Mouse (Mus musculus) lung, adult 2 months (tissue): ENCODE data around the gene Dock10. TPM values are rescaled to one million over a fixed set of nuclear protein-coding genes. Genes with fewer than 3 reads are reported as not detected.

ENCODE experiments used
- DNase-seq: peaks from one replicate; pipeline ENCODE4 v3.0.0; 2022
- H3K4me1 ChIP-seq: fragments of 200-500 bp; 2 replicates; pipeline ENCODE4 v1.6.1; 2011; ENCODE audit warnings: low read length; ENCODE audit not compliant: control insufficient read depth, insufficient read depth
- H3K4me3 ChIP-seq: fragments of 200-500 bp; replicated peaks from 2 replicates; pipeline ENCODE3; 2011; ENCODE audit warnings: low read depth, mild to moderate bottlenecking, control low read depth, low read length; ENCODE audit errors: extremely low read depth
- CTCF ChIP-seq: fragments of 200-500 bp; IDR thresholded peaks from 2 replicates; pipeline ENCODE4 v1.5.1; 2011; ENCODE audit warnings: mild to moderate bottlenecking, low read length, control low read depth; ENCODE audit not compliant: insufficient read depth
- POLR2A ChIP-seq: fragments of 200-500 bp; IDR thresholded peaks from 2 replicates; pipeline ENCODE4 v1.6.1; 2011; ENCODE audit warnings: low read depth, mild to moderate bottlenecking, control low read depth, low read length, borderline replicate concordance; ENCODE audit errors: extremely low read depth
- WGBS: fragments of 180-500 bp; shearing (Covaris S2); methylation state at CpG from one replicate; pipeline ENCODE4 v1.1.7; 2018; 5-methylcytosine and 5-hydroxymethylcytosine counted together
- polyA plus RNA-seq: library from polyadenylated mRNA; depleted of rRNA; stranded (reverse); fragments of >200 nt; gene quantifications from 2 replicates; pipeline ENCODE4 v1.2.3, GENCODE M21; 2012; rRNA removed

Gene Dock10
- polyA plus RNA-seq = 9.8 and 13.6 TPM in 2 replicates

DNA sequence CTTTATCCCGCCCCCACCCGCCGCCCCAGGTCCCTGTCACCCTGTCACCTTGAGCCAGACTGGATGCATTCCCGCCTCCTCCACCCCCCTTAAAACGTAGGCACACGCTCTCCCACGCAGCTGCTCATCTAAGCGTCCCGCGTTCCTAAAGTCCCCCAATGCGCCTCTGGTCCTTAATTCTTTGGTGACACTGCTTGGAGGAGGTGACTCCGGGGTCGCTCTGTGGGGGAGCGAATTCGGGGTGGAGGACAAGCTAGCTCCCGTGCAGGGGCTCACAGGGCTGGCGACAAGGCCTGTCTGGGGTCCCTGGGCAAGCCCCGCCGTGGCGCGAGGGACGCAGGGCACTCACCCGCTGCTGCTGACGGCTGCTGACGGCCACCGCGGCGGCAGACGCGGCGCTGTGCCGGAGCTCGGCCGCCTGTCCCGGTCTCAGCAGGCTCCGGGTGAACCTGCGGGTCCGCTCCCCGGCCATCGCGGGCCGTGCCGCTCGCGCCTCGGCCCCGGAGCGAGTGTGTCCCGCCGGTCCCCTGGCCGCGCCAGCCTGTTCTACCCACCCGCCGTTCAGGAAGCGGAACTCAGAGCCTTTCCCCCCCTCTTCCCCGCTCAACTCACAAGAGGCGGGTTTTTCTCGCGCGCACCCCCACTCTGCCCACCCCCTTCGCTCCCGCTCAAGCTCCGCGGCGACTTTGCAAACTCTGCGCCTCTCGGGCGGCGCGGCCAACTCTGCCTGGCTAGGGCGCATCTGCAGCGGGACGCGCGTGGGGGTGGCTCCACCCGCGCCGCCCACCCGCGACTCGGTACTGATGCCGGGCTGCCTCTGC lies at the start of gene Dock10:
TSS of gene Dock10 (minus strand) at position 551 of the 821 bp plus-strand sequence.
- under 1% methylated on average over 77 of the region's 82 CpGs for WGBS
- DNase-seq = peak; percentile 9
- no peak for TF ChIP-seq POLR2A
- Histone ChIP-seq H3K4me1 (no peaks in the 10 kb centered on the region), H3K4me3 (peak within 1 kb of the TSS; percentile 57)

DNA sequence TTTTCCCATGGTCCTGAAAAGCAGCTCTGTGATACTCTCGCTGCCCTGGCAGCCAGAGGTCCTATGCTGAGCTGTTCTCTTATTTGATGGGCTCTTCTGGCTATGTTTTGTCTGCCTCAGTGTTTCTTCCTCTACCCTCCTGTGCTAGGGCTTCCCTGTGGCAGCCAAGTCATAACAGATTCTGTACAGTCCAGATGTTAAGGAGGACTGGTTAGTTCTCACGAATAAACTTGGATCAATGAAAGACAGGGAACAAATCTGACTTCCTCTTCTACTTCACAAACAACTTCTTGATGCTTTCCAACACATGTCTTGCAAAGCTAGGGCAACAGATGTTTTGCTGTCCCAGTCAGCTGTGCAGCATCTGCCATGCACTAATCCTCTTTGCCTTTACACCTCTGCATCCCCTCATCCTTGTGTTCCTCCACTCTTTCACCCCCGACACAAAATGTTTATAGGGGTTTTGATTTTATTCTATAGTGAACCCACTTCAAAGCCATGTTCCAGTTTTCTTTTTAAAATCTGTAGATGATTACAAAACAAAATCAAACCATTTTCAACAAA lies 48.6 kb upstream of the Dock10 start:
- WGBS = 56% methylated on average over 3 of the region's 3 CpGs
- TF ChIP-seq POLR2A (no peak), CTCF (no peak)
- no peak for DNase-seq
- H3K4me3 ChIP-seq = no peak overlapping the region
- H3K4me1 ChIP-seq = no peaks in the 10 kb centered on the region

DNA sequence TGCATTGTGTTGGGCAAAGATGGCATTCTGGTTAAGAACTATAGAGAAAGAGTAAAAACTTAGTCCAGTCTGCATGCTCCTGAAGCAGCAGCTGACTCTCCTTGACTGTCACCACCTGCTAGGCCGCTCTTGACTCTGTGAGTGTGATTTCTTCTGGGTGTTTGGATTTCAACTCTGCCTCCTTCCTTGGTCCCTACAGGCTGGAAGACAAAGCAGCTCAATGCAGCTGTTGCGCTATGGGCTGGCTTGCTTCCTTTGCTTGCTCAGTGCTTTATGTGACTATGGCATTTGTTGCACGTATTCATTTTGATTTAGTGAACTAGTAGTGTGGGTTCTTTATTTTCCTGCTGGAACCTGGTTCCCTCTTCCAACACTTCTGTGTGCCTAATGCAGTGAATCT lies 43.7 kb upstream of the Dock10 start:
- no peaks in the 10 kb centered on the region for H3K4me1 ChIP-seq
- DNase-seq = no peak
- WGBS = 69% methylated on average over 3 of the region's 3 CpGs
- H3K4me3 ChIP-seq = no peak overlapping the region
- TF ChIP-seq POLR2A (no peak), CTCF (no peak)

DNA sequence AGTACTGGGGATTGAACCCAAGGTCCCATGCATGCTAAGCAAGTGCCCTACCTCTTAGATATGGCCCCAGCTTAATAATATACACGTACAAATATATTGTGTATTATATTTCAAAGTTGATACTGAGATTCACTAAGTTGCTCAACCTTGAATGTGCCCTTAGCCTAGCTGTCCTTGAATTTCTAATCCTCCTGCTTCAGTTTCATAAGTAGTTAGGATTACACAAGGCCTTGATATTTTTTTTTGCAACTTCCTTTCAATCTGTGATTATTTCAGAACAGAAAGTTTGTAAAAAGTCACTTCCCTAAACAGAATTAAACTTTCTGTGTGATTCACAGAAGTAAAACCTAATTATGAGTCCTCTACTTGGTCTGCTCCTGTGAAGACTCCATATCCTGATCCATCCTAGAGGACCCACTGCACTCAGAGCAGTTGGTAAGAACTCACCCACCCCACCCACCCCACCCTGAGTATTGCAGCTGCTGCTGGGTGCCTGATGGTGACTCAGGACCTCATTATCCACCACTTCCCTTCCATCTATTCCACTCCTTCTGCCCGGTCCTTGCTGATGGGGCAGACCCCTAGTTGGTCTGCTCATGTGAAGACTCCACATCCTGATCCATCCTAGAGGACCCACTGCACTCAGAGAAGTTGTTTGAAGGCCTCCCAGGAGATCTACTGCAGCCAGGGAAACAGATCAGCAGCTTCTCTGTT lies 26.9 kb upstream of the Dock10 start:
- Histone ChIP-seq H3K4me3 (no peak overlapping the region), H3K4me1 (no peaks in the 10 kb centered on the region)
- TF ChIP-seq CTCF = no peak
- no peak for TF ChIP-seq POLR2A
- WGBS = 70% methylated on average over 2 of the region's 2 CpGs
- DNase-seq = no peak

DNA sequence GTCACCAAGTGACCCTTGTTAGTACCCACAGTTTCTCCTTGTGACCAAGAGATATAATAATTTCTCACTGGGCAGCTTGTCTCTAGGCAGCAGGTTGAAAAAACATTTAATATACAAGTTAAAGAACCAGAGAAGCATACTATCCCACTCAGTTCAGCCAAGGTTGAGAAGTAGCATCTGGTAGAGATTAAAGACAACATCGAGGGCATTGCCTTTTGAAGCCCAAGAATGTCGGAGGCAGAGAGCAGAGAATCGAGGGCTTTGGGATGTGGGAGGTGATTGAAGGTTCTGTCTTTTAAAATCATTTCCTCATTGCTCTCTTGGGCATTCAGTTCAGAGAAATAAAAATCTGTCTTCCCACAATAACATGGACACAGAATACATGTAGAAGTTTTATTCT lies 25.8 kb upstream of the Dock10 start:
- no peak overlapping the region for H3K4me3 ChIP-seq
- no peak for DNase-seq
- TF ChIP-seq POLR2A (no peak), CTCF (no peak)

DNA sequence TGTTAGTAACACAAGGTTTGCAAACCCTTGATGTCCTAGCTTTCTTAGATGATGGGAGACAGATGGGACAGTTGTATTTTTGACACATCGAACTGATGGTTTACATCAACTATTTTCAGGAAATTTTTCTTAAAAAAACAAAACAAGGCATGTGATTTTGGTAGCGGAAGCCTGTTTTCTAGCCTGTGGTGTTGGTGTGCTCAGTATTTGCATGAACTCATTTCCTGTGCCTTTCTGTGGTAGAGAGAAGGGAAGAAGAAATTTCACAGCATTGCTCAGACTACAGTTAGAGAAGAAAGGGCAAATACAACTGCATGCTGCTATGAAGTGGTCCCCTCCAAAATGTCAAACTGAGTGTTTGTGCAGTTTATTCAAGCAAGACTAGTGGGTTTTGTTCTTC lies 7.2 kb upstream of the Dock10 start:
- TF ChIP-seq CTCF (no peak), POLR2A (no peak)
- no peak for DNase-seq
- Histone ChIP-seq H3K4me3 (no peak overlapping the region), H3K4me1 (no peaks in the 10 kb centered on the region)
- WGBS = 48% methylated on average over 2 of the region's 2 CpGs

More for the DNA sequence above, 25.8 kb upstream of the Dock10 start:
- no peaks in the 10 kb centered on the region for H3K4me1 ChIP-seq
- 71% methylated on average over 3 of the region's 3 CpGs for WGBS

DNA sequence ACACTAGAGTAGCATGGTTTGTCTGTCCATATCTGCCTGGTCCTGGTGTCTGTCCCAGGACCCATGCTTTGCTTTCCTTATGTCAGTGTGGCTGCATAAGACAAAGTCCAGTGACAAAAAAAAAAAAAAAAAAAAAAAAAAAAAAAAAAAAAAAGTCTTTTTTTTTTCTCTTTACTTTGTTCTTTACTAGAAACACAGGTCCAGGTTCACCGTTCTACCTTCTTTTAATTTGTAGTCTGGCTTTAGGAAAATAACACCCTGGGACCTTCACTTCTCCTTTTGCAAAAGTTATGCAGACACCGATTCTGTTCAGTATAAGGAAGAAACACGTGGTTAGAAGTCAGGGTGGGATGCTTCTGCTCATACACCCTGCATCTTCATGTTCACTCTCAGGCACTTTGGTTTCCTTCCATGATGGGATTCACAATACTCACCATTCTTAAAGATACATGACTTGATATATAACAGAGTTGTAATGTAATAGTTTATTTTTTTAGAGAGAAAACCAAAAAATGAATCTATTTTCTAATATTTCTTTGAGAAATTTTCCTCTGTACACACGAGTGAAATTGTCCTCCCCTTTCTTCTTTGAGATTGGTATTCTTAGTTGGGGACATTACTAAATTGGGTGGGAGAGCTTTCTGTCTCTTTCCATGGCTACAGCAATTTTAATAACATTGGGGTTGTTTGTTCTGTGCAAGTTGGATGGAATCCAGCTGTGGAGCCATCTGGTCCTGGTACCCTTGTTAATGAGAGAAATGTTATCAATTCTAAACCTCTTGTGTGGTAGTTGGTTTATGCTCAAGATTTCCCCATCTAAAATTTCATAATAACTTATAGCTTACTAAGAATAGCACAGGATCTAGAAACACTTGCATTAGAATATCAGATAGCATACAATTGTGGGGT lies 5.0 kb upstream of the Dock10 start:
- no peak for DNase-seq
- TF ChIP-seq CTCF (no peak), POLR2A (no peak)
- WGBS = 59% methylated on average over 4 of the region's 4 CpGs
- no peak overlapping the region for H3K4me3 ChIP-seq
- H3K4me1 ChIP-seq = no peaks in the 10 kb centered on the region

DNA sequence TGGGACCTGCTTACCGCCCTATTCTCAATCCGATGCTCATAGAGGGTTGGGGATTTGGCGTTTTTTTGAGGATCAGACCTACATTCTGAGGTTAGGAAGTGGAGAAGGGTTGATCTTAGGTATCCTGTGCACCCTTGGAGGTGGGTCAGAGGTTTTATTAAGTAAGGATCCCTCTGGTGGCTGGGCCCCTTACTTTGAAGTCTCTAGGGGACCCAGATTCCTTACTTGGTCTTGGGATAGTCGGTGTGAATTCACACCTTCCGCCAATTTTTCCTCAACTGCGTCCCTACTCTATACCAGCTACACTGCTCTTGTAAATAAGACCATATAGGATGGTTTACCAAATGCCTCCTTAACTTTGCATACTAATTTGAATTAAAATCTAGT lies 464 bp upstream of the Dock10 start:
- 15% methylated on average over 6 of the region's 6 CpGs for WGBS
- DNase-seq = no peak
- TF ChIP-seq POLR2A = no peak
- TF ChIP-seq CTCF = no peak
- H3K4me3 ChIP-seq = peak overlapping the region; percentile 57
- H3K4me1 ChIP-seq = no peaks in the 10 kb centered on the region

DNA sequence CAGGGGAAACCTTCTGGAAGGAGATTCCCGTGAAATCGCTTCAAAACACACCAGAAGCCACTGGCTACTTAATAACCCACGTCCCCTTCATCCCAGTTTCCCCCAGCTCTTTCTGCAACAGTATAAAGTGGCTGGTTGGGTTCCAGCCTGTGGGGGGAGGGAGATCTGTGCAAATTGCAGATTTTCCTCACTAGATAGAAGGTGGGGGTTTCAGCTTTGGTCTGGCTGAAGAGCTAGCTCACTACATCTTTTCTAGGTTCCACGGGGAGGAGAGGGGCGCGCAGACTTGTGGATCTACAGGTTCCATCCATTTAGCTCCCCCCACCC lies 714 bp downstream of the Dock10 start:
- Histone ChIP-seq H3K4me1 (no peaks in the 10 kb centered on the region), H3K4me3 (no peak overlapping the region)
- DNase-seq = no peak
- 2% methylated on average over 6 of the region's 6 CpGs for WGBS
- no peak for TF ChIP-seq POLR2A
- no peak for TF ChIP-seq CTCF
